Mouse (Mus musculus) liver, embryonic 15.5 days (tissue): ENCODE measurements around the gene Dut. TPM values are rescaled to one million over a fixed set of nuclear protein-coding genes. Genes with fewer than 3 reads are reported as not detected.
"Not testable (repeated sequence)": the region's sequence is repeated elsewhere in the genome, so short reads cannot be mapped to it uniquely, and the experiment has no call there.

Source experiments
- ATAC-seq: fragments of 200-750 bp; cut with Nextera tagmentation; 2 replicates; pipeline ENCODE4 v1.8.0; 2017; ENCODE audit warnings: moderate number of reproducible peaks, mild to moderate bottlenecking, moderate library complexity; ENCODE audit not compliant: insufficient read depth
- H3K27ac ChIP-seq: fragments of 300-500 bp; sonication (generic); replicated peaks from 2 replicates; pipeline ENCODE4 v1.5.1; 2015; ENCODE audit warnings: mild to moderate bottlenecking, inconsistent platforms
- H3K27me3 ChIP-seq: fragments of 300-500 bp; sonication (generic); 2 replicates; pipeline ENCODE4 v1.6.1; 2015; ENCODE audit warnings: mild to moderate bottlenecking, inconsistent platforms
- H3K36me3 ChIP-seq: fragments of 300-500 bp; sonication (generic); replicated peaks from 2 replicates; pipeline ENCODE4 v1.6.1; 2015; ENCODE audit warnings: moderate library complexity, mild to moderate bottlenecking, inconsistent platforms
- H3K4me1 ChIP-seq: fragments of 300-500 bp; sonication (generic); replicated peaks from 2 replicates; pipeline ENCODE4 v1.6.1; 2015; ENCODE audit warnings: inconsistent platforms
- H3K4me2 ChIP-seq: fragments of 300-500 bp; sonication (generic); 2 replicates; pipeline ENCODE4 v1.6.1; 2015; ENCODE audit warnings: moderate library complexity, mild to moderate bottlenecking, inconsistent platforms
- H3K4me3 ChIP-seq: fragments of 300-500 bp; sonication (generic); replicated peaks from 2 replicates; pipeline ENCODE4 v1.5.1; 2015; ENCODE audit warnings: mild to moderate bottlenecking, inconsistent platforms
- H3K9ac ChIP-seq: fragments of 300-500 bp; sonication (generic); 2 replicates; pipeline ENCODE4 v1.6.1; 2015; ENCODE audit warnings: moderate library complexity, mild to moderate bottlenecking, inconsistent platforms
- H3K9me3 ChIP-seq: fragments of 300-500 bp; sonication (generic); replicated peaks from 2 replicates; pipeline ENCODE4 v1.6.1; 2016; ENCODE audit warnings: inconsistent platforms
- WGBS: fragments of 180-500 bp; shearing (Covaris S2); methylation state at CpG from one replicate; pipeline ENCODE4 v1.1.7; 2015; ENCODE audit warnings: mixed read lengths; ENCODE audit not compliant: insufficient replicate concordance; 5-methylcytosine and 5-hydroxymethylcytosine counted together
- polyA plus RNA-seq: library from polyadenylated mRNA; unstranded; fragments of >200 nt; fragmentation: Nextera tagmentation; extraction: Ambion mirVana; gene quantifications from 2 replicates; pipeline ENCODE4 v1.2.1, GENCODE M21; 2015

The Dut gene
- polyA plus RNA-seq, 1 experiment from 2014 or later = 101 TPM

- Histone ChIP-seq H3K27me3 (no peaks in the 10 kb centered on the region), H3K9ac (no peak overlapping the region), H3K36me3 (peaks cover 89% of the 10 kb centered on the region), H3K4me1 (peaks cover 17% of the 10 kb centered on the region), H3K4me3 (no peak overlapping the region), H3K27ac (no peak overlapping the region), H3K4me2 (no peak overlapping the region), H3K9me3 (no peaks in the 10 kb centered on the region)
- 61% methylated on average over 3 of the region's 3 CpGs for whole genome bisulfite sequencing
- ATAC-seq = no peak
Observed at GRCm38 (mm10) chr2:125255886-125256285, 8.9 kb downstream of the Dut start.

GRCm38 (mm10) chr2:125259230-125260120 lies 12.5 kb downstream of the Dut start:
- H3K9me3 ChIP-seq = no peaks in the 10 kb centered on the region
- no peaks in the 10 kb centered on the region for H3K27me3 ChIP-seq
- H3K9ac ChIP-seq = no peak overlapping the region
- peaks cover 53% of the 10 kb centered on the region for H3K36me3 ChIP-seq
- H3K27ac ChIP-seq = no peak overlapping the region
- 74% methylated on average over 14 of the region's 14 CpGs for WGBS
- H3K4me1 ChIP-seq = no peaks in the 10 kb centered on the region
- no peak overlapping the region for H3K4me2 ChIP-seq
- no peak for ATAC-seq
- no peak overlapping the region for H3K4me3 ChIP-seq

DNA sequence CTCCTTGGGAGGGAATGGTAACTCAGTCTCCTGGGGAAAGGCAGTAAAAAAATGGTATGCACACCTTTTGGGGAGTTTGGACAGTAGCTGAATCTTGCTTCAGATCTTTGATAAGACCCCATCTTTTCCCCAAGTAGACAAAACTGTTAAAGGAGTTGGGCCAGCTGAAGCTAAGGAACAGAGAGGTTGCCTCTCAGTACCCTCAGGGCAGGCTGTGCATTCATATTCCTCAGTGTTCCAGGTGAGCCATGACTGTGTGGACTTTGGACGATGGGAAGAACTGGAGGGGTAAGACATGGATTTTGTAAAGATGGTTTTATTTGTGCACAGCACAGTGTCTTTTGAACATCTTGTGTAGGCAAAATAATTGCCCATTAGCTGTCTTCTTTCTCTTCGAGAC lies 13.3 kb downstream of the Dut start:
- Histone ChIP-seq H3K36me3 (peaks cover 46% of the 10 kb centered on the region), H3K9ac (no peak overlapping the region), H3K27me3 (no peaks in the 10 kb centered on the region), H3K27ac (no peak overlapping the region), H3K9me3 (no peaks in the 10 kb centered on the region), H3K4me1 (no peaks in the 10 kb centered on the region), H3K4me3 (no peak overlapping the region), H3K4me2 (no peak overlapping the region)
- 65% methylated on average over 2 of the region's 2 CpGs for WGBS
- ATAC-seq = no peak

DNA sequence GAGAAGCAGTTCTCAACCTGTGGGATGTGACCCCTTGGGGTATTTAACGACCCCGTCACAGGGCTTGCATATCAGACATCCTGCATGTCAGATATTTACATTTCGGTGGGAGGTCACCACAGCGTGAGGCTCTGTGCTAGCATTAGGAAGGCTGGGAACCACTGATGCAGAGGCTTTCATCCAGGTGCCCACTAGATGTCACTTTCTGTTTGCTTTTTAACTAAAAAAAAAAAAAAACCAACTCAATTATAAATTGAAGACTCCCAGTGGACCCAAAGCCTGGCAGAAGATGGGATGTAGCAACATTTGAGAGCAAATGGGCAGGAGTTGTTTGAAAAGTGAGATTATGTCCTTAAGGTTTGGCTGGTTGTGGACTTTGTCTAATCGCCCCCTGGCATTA lies 16.1 kb downstream of the Dut start:
- H3K9me3 ChIP-seq = no peaks in the 10 kb centered on the region
- H3K27ac ChIP-seq = no peak overlapping the region
- H3K9ac ChIP-seq = no peak overlapping the region
- H3K4me1 ChIP-seq = no peaks in the 10 kb centered on the region
- H3K36me3 ChIP-seq = peaks cover 19% of the 10 kb centered on the region
- ATAC-seq = no peak
- no peak overlapping the region for H3K4me2 ChIP-seq
- H3K27me3 ChIP-seq = no peaks in the 10 kb centered on the region
- H3K4me3 ChIP-seq = no peak overlapping the region
- WGBS = 31% methylated on average over 5 of the region's 5 CpGs

GRCm38 (mm10) chr2:125263753-125264152 lies 16.8 kb downstream of the Dut start:
- 24% methylated on average over 9 of the region's 9 CpGs for WGBS
- Histone ChIP-seq H3K4me1 (no peaks in the 10 kb centered on the region), H3K27me3 (no peaks in the 10 kb centered on the region), H3K4me2 (no peak overlapping the region), H3K9ac (no peak overlapping the region), H3K9me3 (no peaks in the 10 kb centered on the region), H3K36me3 (peaks cover 14% of the 10 kb centered on the region), H3K27ac (no peak overlapping the region), H3K4me3 (no peak overlapping the region)
- no peak for ATAC-seq

- Histone ChIP-seq H3K27me3 (no peaks in the 10 kb centered on the region), H3K4me3 (no peak overlapping the region), H3K4me1 (no peaks in the 10 kb centered on the region), H3K4me2 (no peak overlapping the region), H3K9me3 (no peaks in the 10 kb centered on the region), H3K9ac (no peak overlapping the region), H3K27ac (no peak overlapping the region), H3K36me3 (no peaks in the 10 kb centered on the region)
- no peak for ATAC-seq
- WGBS = 47% methylated on average over 1 of the region's 1 CpGs
Observed at GRCm38 (mm10) chr2:125268876-125269275, 21.9 kb downstream of the Dut start.

DNA sequence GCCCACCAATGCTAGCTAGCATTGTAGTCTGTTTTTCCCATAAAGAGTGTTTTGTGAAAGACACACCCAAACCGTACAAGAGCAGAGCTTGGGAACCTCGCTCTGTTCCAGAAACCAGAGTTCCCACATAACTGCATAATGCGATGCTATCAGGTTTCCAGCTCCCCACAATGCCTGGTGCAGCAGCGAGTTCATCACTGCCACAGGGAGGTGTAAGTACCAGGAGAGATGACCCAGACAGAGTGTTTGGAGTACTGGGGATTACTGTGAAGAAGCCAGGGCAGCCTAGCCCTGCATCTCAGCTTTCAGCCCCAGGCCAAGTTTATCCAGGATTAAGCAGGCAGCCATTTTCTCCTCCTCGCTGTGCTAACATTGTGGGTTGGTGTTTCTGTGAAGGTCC lies 28.6 kb downstream of the Dut start:
- H3K4me2 ChIP-seq = no peak overlapping the region
- H3K27me3 ChIP-seq = no peaks in the 10 kb centered on the region
- ATAC-seq = no peak
- 58% methylated on average over 5 of the region's 5 CpGs for WGBS
- H3K27ac ChIP-seq = no peak overlapping the region
- H3K9me3 ChIP-seq = no peaks in the 10 kb centered on the region
- H3K36me3 ChIP-seq = no peaks in the 10 kb centered on the region
- H3K4me3 ChIP-seq = no peak overlapping the region
- H3K9ac ChIP-seq = no peak overlapping the region
- no peaks in the 10 kb centered on the region for H3K4me1 ChIP-seq

GRCm38 (mm10) chr2:125276692-125277091 lies 29.7 kb downstream of the Dut start:
- Histone ChIP-seq H3K9ac (no peak overlapping the region), H3K4me1 (no peaks in the 10 kb centered on the region), H3K36me3 (no peaks in the 10 kb centered on the region), H3K27me3 (no peaks in the 10 kb centered on the region), H3K9me3 (no peaks in the 10 kb centered on the region), H3K4me2 (no peak overlapping the region), H3K27ac (no peak overlapping the region), H3K4me3 (no peak overlapping the region)
- no peak for ATAC-seq
- 60% methylated on average over 5 of the region's 5 CpGs for WGBS

DNA sequence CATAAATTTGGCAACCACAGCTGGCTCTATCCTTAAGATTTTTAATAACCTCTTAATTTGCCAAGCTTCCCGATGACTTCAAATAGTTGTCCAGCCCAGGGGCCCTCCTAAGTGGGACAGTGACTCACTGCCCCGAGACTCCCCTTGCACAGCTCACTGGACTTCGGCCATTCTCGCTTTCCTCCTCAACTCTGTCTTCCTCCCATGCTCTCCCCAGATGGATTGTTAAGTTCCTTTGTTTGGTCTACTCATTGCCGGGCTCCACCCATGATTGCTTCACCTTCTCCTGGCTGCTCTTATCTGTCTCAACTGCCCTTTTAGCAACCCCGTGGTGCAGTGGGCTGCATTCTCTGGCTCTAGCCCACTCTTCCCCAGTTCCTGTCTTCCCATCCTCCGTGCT lies 31.5 kb downstream of the Dut start:
- no peak for ATAC-seq
- Histone ChIP-seq H3K9me3 (no peaks in the 10 kb centered on the region), H3K4me2 (no peak overlapping the region), H3K27ac (no peak overlapping the region), H3K27me3 (no peaks in the 10 kb centered on the region), H3K4me1 (no peaks in the 10 kb centered on the region), H3K4me3 (no peak overlapping the region), H3K36me3 (no peaks in the 10 kb centered on the region), H3K9ac (no peak overlapping the region)
- 24% methylated on average over 7 of the region's 7 CpGs for WGBS

DNA sequence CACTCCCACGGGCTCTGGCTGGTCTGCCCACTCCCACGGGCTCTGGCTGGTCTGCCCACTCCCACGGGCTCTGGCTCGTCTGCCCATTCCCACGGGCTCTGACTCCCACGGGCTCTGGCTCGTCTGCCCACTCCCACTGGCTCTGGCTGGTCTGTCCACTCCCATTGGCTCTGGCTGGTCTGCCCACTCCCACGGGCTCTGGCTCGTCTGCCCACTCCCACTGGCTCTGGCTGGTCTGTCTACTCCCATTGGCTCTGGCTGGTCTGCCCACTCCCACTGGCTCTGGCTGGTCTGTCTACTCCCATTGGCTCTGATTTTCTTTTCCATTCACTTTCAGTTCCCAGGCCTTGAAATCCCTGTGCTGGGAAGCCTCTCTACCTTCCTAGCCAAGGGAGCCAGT lies 33.0 kb downstream of the Dut start:
- not testable (repeated sequence) for H3K27ac ChIP-seq, H3K4me1 ChIP-seq, H3K4me3 ChIP-seq, H3K9me3 ChIP-seq, ATAC-seq, H3K27me3 ChIP-seq, H3K4me2 ChIP-seq, H3K36me3 ChIP-seq, H3K9ac ChIP-seq
- 67% methylated on average over 9 of the region's 9 CpGs for WGBS

GRCm38 (mm10) chr2:125282334-125283206 lies 35.6 kb downstream of the Dut start:
- no peak for ATAC-seq
- WGBS = 20% methylated on average over 14 of the region's 14 CpGs
- H3K36me3 ChIP-seq = no peaks in the 10 kb centered on the region
- H3K4me2 ChIP-seq = no peak overlapping the region
- H3K9ac ChIP-seq = no peak overlapping the region
- no peaks in the 10 kb centered on the region for H3K27me3 ChIP-seq
- H3K4me1 ChIP-seq = no peaks in the 10 kb centered on the region
- H3K4me3 ChIP-seq = no peak overlapping the region
- no peaks in the 10 kb centered on the region for H3K9me3 ChIP-seq
- H3K27ac ChIP-seq = no peak overlapping the region
